Mouse (Mus musculus) kidney, postnatal 4 days (tissue): ENCODE results near the gene Arl15.

Source experiments
- DNase-seq, 2 experiments: peaks; one replicate each; pipeline ENCODE4 v3.0.0; 2021; ENCODE audit warnings: mixed read lengths in 2 of 2

Arl15 gene

GRCm38 (mm10) chr13:113845229-113845628 lies 50.9 kb downstream of the Arl15 start:
- no peak for DNase-seq

DNA sequence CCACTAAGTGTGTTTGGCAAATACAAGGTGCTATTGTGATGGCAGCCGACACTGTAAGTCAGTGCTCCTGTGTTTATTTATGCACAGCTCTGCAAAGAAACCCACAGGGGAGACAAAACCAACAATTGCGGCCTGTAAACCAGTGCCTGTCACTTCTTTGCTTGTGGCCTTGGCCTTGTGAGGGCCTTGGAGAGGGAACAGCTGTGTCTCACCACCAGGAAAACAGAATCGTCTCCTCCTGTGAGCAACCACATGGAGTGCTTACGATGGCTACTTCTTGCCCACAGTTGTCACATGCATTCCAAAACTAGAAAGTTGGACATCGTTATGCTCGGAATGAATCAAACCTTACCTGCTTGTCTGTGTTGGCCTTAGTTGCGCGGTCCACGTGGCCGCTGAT lies 52.1 kb downstream of the Arl15 start:
- no peak for DNase-seq

GRCm38 (mm10) chr13:113850431-113851034 lies 56.2 kb downstream of the Arl15 start:
- DNase-seq: peak; percentile 63 to 69

GRCm38 (mm10) chr13:113851602-113852375 lies 57.5 kb downstream of the Arl15 start:
- no peak for DNase-seq

GRCm38 (mm10) chr13:113852376-113852666 lies 58.0 kb downstream of the Arl15 start:
- DNase-seq: no peak

GRCm38 (mm10) chr13:113854146-113854545 lies 59.8 kb downstream of the Arl15 start:
- no peak for DNase-seq

GRCm38 (mm10) chr13:113854551-113855312 lies 60.4 kb downstream of the Arl15 start:
- DNase-seq: no peak

GRCm38 (mm10) chr13:113856946-113857345 lies 62.6 kb downstream of the Arl15 start:
- no peak for DNase-seq

GRCm38 (mm10) chr13:113858667-113859391 lies 64.5 kb downstream of the Arl15 start:
- DNase-seq: no peak

DNA sequence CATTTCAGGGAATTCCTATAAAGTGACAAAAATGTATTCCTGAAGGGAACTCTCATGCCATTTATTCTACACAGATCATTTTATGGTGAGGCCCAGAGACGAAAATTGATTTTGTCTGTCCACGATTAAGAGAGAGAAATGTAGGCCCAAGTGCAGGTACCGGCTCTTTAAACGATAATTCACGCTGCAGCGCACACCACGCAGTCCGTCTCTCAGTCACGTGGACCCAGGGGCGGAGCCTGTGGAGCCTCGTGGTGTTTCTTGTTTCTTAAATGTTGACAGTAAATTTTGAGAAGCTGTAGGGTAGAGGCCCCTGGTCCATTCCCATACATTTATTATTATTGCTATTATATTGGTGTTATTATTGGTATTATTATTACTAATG lies 65.1 kb downstream of the Arl15 start:
- DNase-seq: no peak

DNA sequence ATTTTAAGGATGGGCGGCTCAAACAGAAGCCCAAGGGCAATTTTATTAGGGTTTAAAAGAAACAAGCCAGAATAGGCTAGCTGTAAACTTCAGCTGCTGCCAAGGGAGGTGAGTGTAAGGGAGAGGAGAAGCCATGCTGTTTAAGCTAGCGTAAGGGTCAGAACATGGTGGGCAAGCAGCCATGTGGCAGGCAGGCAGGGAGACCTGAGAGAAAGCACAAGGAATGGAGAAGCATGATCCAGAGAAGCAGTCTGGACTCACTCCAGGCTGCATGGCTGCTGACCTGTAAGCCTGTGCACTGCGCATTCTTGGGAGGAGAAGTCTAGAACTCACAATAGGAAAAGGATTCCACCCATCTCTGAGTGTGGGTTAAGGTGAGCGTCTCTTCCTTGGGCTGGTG lies 66.5 kb downstream of the Arl15 start:
- DNase-seq: no peak

DNA sequence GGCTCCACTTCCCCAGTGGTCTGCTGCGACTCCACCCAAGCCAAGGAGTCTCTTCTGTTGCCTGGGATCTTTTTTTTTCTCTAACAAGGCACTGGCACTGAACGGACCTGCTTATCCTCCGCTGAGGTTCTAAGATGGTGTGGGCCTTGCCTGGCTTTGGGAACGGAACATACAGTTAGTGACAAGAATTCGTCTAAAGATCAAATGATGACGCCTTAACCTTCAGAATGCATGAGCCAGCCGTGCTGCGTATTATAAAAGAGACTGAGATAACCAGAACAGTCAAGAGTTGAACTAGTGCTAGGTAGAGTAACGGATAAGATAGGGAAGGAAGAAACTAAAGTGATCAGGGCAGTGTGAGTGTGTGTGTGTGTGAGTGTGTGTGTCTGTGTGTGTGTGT lies 66.9 kb downstream of the Arl15 start:
- no peak for DNase-seq

- no peak for DNase-seq
Observed at GRCm38 (mm10) chr13:113862951-113863350, 68.6 kb downstream of the Arl15 start.

GRCm38 (mm10) chr13:113863688-113864087 lies 69.4 kb downstream of the Arl15 start:
- peak in 1 of 2 experiments; percentile 1 for DNase-seq

DNA sequence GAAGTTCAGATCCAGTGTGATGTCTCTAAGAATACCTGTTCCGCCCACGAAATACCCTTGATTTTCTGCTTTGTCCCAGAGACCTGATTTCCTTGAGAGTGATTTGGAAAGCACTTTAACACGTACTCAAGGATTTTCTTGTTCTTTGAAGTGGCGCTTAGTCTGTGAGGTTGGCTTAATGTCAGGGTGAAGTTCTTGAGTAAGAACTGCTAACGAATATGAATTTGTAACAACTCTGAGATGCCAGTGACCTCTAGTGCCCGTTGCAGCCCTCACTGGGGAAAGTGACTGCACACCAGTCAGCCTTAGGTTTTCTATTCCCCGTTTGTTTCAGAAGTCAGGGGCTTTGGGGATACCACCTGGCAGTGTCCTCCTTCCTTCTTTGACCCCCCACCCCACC lies 70.0 kb downstream of the Arl15 start:
- peak in 1 of 2 experiments; percentile 50 for DNase-seq

GRCm38 (mm10) chr13:113864893-113865292 lies 70.6 kb downstream of the Arl15 start:
- DNase-seq: peak; percentile 84 to 87

DNA sequence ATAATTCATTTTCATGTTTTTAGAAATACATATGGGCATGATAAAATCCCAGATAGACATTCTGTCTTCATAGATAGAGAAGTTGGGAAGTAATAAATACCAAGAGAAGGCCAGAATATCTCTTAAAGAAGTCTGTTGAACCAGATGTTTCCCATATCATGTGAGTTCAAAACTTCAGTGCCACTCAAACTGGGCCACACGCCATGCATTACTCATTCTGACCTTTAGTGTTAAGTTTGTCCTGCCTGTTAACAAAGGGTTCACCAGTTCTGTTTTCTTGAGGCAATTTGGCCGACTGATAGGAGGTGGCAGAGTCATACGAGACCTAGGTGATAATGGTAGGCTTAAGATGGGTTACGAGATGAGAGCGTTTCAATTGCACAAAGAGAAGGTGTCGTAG lies 71.1 kb downstream of the Arl15 start:
- no peak for DNase-seq

GRCm38 (mm10) chr13:113865806-113866205 lies 71.5 kb downstream of the Arl15 start:
- DNase-seq: peak; percentile 79 to 83

DNA sequence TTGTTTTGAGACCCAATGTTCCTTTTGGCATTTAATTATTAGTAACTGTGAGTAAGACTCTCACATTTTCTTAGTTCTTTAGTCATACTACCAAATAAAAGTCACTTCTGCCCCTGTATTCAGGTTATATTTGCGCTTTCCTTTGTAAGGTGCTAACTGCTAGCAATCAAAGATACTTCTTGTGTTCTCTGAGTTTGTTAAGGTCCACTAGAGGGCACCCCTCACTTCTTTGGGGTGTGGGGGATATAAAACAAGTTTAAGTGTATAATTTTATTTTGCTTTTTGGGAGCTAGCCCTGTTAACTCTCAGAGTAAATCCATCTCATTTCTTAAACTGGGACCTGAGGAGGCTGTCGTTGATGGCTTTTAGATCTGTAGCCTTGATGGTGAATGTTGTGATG lies 73.4 kb downstream of the Arl15 start:
- DNase-seq: no peak

GRCm38 (mm10) chr13:113869212-113870205 lies 75.2 kb downstream of the Arl15 start:
- peak; percentile 78 for DNase-seq

DNA sequence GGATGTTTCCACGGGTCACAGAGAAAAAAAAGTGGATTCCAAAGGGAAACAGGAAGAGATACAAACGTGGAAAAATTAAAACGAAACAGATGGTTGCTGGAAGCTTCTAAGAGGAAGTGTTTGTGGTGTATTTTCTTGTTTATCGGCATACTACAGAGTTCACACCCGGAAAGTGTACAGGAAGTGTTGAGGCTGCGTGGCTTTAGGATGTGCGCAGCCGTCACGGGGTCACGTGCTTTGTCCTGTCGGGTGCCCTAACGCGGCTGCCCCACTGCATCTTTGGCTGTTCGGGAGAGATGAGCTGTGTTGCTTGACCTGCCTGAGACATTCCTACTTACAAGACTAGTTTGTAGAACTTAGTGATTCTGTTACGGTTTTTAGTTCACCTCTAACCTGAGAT lies 76.1 kb downstream of the Arl15 start:
- peak in 1 of 2 experiments; percentile 33 for DNase-seq

DNA sequence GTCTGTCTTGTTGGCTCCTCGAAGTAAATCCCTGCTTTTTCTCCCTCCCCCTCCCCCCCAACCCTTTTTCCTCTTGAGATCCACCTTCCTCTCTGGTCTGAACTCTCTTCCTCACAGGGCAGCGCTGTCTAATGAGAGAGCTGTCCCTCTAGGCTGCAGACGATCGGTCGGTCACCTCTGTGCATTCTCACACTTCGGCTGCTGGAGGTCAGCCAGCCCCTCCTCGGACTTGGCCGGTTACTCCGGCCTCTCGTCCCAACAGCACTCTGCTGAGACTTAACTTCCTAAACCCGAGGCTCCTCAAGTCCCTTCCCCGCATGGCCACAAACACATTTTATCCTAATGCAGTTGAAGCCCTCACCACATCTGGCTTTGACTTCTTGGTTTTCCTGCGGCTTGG lies 77.5 kb downstream of the Arl15 start:
- peak; percentile 67 to 75 for DNase-seq
